In genomic region chr13:75686995-75687394, GRCm38 (mm10) we compare ENCODE assay signal across 18 mouse cellular contexts.
"Had no signal": no experiment of that assay in that cellular context is flagged by ENCODE, and none has a peak within 500 bp of the region (broad histone marks: within the 10 kb centered on the region; RNA-seq: fewer than 3 reads in every experiment).

No protein-coding gene starts in this region.

- H3K27me3 ChIP-seq: limb, embryonic 15.5 days; megakaryocyte, embryonic 14.5 days; midbrain, embryonic 13.5 days; neural tube, embryonic 15.5 days had no signal

- H3K9me3 ChIP-seq: limb, embryonic 15.5 days; megakaryocyte, embryonic 14.5 days; midbrain, embryonic 13.5 days; neural tube, embryonic 15.5 days had no signal

- H3K4me2 ChIP-seq: limb, embryonic 15.5 days; lung, embryonic 14.5 days; midbrain, embryonic 13.5 days; neural tube, embryonic 15.5 days had no signal

- H3K4me1 ChIP-seq: limb, embryonic 15.5 days; megakaryocyte, embryonic 14.5 days; midbrain, embryonic 13.5 days; neural tube, embryonic 15.5 days had no signal

- DNase-seq: kidney, adult 11 months; kidney, adult 9 months; kidney, postnatal 36 days; layer of hippocampus, adult 9-11 months; layer of hippocampus, postnatal 36 days; lung, embryonic 14.5 days; lung, postnatal 10 days; lung, postnatal 4 days; right cerebral cortex, adult 18-20 months; right cerebral cortex, postnatal 25 days; thymus, adult 2 months; thymus, postnatal 36 days had no signal

- H3K9ac ChIP-seq: limb, embryonic 15.5 days; lung, embryonic 14.5 days; midbrain, embryonic 13.5 days; neural tube, embryonic 15.5 days had no signal

- H3K27ac ChIP-seq: kidney, postnatal 0 days; limb, embryonic 15.5 days; midbrain, embryonic 13.5 days; neural tube, embryonic 15.5 days had no signal

- H3K4me3 ChIP-seq: limb, embryonic 15.5 days; megakaryocyte, embryonic 14.5 days; midbrain, embryonic 13.5 days; myocyte; neural tube, embryonic 15.5 days had no signal

- H3K36me3 ChIP-seq: limb, embryonic 15.5 days; midbrain, embryonic 13.5 days; neural tube, embryonic 15.5 days had no signal

- ATAC-seq: midbrain, embryonic 13.5 days had no signal
